Mouse (Mus musculus): ENCODE results near the gene Spata25.

DNA sequence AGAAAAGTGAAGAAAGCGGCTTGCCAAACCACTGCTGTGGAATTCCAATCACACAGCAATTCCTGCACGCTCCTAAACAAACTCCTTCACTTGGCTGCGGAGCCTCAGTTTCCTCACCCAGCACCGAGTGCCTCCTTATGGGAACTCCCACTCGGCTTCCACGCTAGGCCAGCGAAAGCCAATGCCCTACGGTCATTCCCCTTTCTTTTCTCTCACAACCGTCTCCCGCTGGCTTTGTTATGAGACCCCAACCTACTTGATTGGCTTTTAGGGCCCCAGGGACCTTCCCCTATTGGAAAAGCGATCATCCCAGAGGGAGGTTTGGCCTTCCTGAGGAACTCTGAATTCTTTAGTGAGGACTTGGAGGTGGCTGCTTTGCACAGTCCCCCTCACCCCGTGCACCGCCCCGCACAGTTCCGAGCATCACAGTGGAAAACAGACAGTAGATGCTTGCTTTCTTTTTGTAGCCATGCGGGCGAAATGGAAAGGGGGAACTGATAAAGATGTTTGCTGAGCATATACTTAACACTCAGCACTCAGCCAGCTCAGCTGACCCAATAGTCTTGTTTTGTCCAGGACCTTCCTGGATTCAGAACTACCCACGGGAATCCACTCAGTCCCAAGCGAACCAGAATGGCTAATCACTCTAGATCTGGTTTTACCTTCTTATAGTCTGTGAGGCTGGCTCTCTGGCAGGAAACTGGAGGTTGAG, 29.7 kb upstream of the Spata25 start:
- TF ChIP-seq CTCF (IDR thresholded peaks at IDR 0.05; ENCODE audit: low read depth), result no peak
- TF ChIP-seq EP300 (optimal IDR thresholded peaks at IDR 0.05), result no peak
